Mouse (Mus musculus): Measurements from ENCODE around the gene Aasdhppt. TPM values are rescaled to one million over a fixed set of nuclear protein-coding genes. Genes with fewer than 3 reads are reported as not detected.
A peak's percentile ranks its signal among the peaks of the same experiment; 100 is the strongest.

The Aasdhppt gene
- polyA plus RNA-seq (2012; rRNA removed) (2.7 and 4.2 TPM in 2 replicates), polyA plus RNA-seq (2014; fragmentation: Nextera tagmentation; extraction: Ambion mirVana) (15.9 and 16.9 TPM in 2 replicates)

DNA sequence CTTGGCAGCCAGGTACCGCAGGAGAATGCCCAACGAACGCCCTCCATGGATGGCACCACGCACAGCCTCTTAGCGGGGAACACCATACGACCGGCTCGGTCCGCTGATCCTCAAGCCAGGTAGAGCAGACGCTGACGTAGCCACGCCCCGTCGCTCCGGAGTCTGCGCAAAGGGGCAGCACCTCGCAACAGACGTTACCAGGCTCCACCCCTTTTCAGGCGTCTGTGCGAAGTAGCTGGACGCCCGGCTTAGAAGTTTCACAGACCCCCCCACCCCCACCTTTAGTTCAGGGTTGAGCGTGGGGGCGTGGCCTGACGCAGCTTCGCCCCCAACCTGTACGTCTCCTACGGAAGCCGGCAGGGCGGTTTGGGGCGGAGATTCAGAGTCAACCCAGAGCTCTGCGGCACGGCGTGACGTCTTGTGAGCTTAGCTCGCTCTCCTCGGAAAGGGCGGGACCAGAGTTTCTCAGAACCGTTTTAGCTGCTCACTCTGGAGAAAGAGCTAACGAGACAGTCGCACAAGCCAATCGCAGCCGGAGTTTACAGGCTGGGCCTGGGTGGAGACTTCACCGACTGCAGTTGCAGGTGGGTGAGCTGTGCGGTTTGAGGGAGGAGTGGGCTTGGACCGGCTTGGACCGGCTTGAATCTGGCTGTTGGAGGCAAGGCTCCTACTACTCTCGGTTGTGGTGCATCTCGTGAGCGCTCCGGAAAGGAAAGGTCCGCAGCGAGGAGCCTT lies at the start of gene Aasdhppt, which contains the start of gene Kbtbd3:
TSS of gene Aasdhppt (minus strand) at position 121 of the 735 bp plus-strand sequence.
TSS of gene Kbtbd3 (plus strand) at position 483 of the 735 bp plus-strand sequence.
- WGBS (ENCODE audit: insufficient replicate concordance), result under 1% methylated on average over 53 of the region's 53 CpGs
- ATAC-seq (ENCODE audit: insufficient read depth) (peak; percentile 93), DNase-seq (ENCODE audit: low read depth in 3 of 3, low spot score in 3 of 3) (peak; percentile 99 to 100 (median 99))
- peak within 1 kb of the TSS; percentile 74 to 78 for H3K4me3 ChIP-seq (ENCODE audit: insufficient read depth in 1 of 2, low read depth in 2 of 2, low read length in 2 of 2)
- H3K36me3 ChIP-seq (replicated peaks; ENCODE audit: control insufficient read depth, insufficient read depth, low read depth), result no peaks in the 10 kb centered on the region
- H3K27ac ChIP-seq, result peak within 1 kb of the TSS; percentile 87
- H3K4me2 ChIP-seq (ENCODE audit: low read depth), result peak within 1 kb of the TSS; percentile 91
- TF ChIP-seq CTCF (IDR thresholded peaks at IDR 0.05; ENCODE audit: low read depth) (peak; percentile 27; the same call in 1 of the 2 replicates), EP300 (IDR thresholded peaks at IDR 0.05; ENCODE audit: low read depth) (0 out of 2 replicates have a peak, but pooled peaks have one; percentile 12)
- H3K9me3 ChIP-seq (ENCODE audit: control insufficient read depth, low read length), result no peaks in the 10 kb centered on the region
- H3K9ac ChIP-seq (replicated peaks), result peak within 1 kb of the TSS; percentile 87
- peaks cover 7 to 10% of the 10 kb centered on the region in 2 experiments for H3K4me1 ChIP-seq (replicated peaks; ENCODE audit: control insufficient read depth in 2 of 2, insufficient read depth in 2 of 2, low read length in 1 of 2)
- H3K27me3 ChIP-seq (ENCODE audit: control insufficient read depth, insufficient read depth, low read length), result no peaks in the 10 kb centered on the region

GRCm38 (mm10) chr9:4353163-4353562 lies 43.9 kb upstream of the Aasdhppt start:
- 55% methylated on average over 1 of the region's 1 CpGs for WGBS (ENCODE audit: insufficient replicate concordance)
- Histone ChIP-seq H3K9me3 (ENCODE audit: control insufficient read depth, low read length) (no peaks in the 10 kb centered on the region), H3K4me1 (replicated peaks; ENCODE audit: control insufficient read depth in 2 of 2, insufficient read depth in 2 of 2, low read length in 1 of 2) (no peaks in the 10 kb centered on the region), H3K9ac (replicated peaks) (no peak overlapping the region), H3K27ac (no peak overlapping the region), H3K27me3 (ENCODE audit: control insufficient read depth, insufficient read depth, low read length) (no peaks in the 10 kb centered on the region), H3K4me3 (ENCODE audit: insufficient read depth in 1 of 2, low read depth in 2 of 2, low read length in 2 of 2) (no peak overlapping the region), H3K4me2 (ENCODE audit: low read depth) (no peak overlapping the region), H3K36me3 (replicated peaks; ENCODE audit: control insufficient read depth, insufficient read depth, low read depth) (no peaks in the 10 kb centered on the region)
- ATAC-seq (ENCODE audit: insufficient read depth) (no peak), DNase-seq (ENCODE audit: low read depth in 3 of 3, low spot score in 3 of 3) (no peak)
- TF ChIP-seq EP300 (IDR thresholded peaks at IDR 0.05; ENCODE audit: low read depth), result no peak
- no peak for TF ChIP-seq CTCF (IDR thresholded peaks at IDR 0.05; ENCODE audit: low read depth)

- TF ChIP-seq CTCF (IDR thresholded peaks at IDR 0.05; ENCODE audit: low read depth) (no peak), EP300 (IDR thresholded peaks at IDR 0.05; ENCODE audit: low read depth) (no peak)
- Histone ChIP-seq H3K9ac (replicated peaks) (no peak overlapping the region), H3K36me3 (replicated peaks; ENCODE audit: control insufficient read depth, insufficient read depth, low read depth) (no peaks in the 10 kb centered on the region), H3K27me3 (ENCODE audit: control insufficient read depth, insufficient read depth, low read length) (no peaks in the 10 kb centered on the region), H3K27ac (no peak overlapping the region), H3K9me3 (ENCODE audit: control insufficient read depth, low read length) (no peaks in the 10 kb centered on the region), H3K4me1 (replicated peaks; ENCODE audit: control insufficient read depth in 2 of 2, insufficient read depth in 2 of 2, low read length in 1 of 2) (no peaks in the 10 kb centered on the region), H3K4me2 (ENCODE audit: low read depth) (no peak overlapping the region), H3K4me3 (ENCODE audit: insufficient read depth in 1 of 2, low read depth in 2 of 2, low read length in 2 of 2) (no peak overlapping the region)
- 60% methylated on average over 6 of the region's 6 CpGs for WGBS (ENCODE audit: insufficient replicate concordance)
- DNase-seq (ENCODE audit: low read depth in 3 of 3, low spot score in 3 of 3) (no peak), ATAC-seq (ENCODE audit: insufficient read depth) (no peak)
Measured at GRCm38 (mm10) chr9:4318939-4319721, 9.9 kb upstream of the Aasdhppt start.

GRCm38 (mm10) chr9:4315746-4316145 lies 6.5 kb upstream of the Aasdhppt start:
- Histone ChIP-seq H3K4me3 (ENCODE audit: insufficient read depth in 1 of 2, low read depth in 2 of 2, low read length in 2 of 2) (no peak overlapping the region), H3K9me3 (ENCODE audit: control insufficient read depth, low read length) (no peaks in the 10 kb centered on the region), H3K4me1 (replicated peaks; ENCODE audit: control insufficient read depth in 2 of 2, insufficient read depth in 2 of 2, low read length in 1 of 2) (peaks cover 3% of the 10 kb centered on the region in 2 experiments; a peak in 3 of 4 replicates), H3K27me3 (ENCODE audit: control insufficient read depth, insufficient read depth, low read length) (no peaks in the 10 kb centered on the region), H3K36me3 (replicated peaks; ENCODE audit: control insufficient read depth, insufficient read depth, low read depth) (no peaks in the 10 kb centered on the region), H3K27ac (no peak overlapping the region), H3K9ac (replicated peaks) (no peak overlapping the region), H3K4me2 (ENCODE audit: low read depth) (no peak overlapping the region)
- no peak for ATAC-seq (ENCODE audit: insufficient read depth)
- TF ChIP-seq CTCF (IDR thresholded peaks at IDR 0.05; ENCODE audit: low read depth), result no peak
- TF ChIP-seq EP300 (IDR thresholded peaks at IDR 0.05; ENCODE audit: low read depth), result no peak
- DNase-seq (ENCODE audit: low read depth in 3 of 3, low spot score in 3 of 3), result no peak
- 58% methylated on average over 2 of the region's 2 CpGs for WGBS (ENCODE audit: insufficient replicate concordance)

DNA sequence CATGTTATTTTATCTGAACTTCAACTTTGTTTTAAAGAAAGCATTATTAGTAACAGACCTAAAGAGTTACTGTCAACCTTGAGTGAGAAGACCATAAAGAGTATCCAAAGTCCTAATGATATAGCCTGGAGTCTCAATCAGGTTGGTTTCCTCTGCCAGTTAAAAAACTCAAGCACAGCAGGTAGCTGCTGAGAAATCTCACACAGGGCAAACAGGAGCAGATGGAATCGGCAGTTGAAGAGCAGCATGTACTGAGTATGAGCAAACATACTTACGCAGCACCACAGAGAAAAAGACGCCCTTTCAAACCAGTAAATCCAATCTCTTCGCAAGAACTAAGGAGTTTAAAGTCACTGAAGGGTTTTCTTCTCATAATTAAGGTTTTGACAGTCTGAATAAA lies 4.7 kb upstream of the Aasdhppt start:
- H3K9me3 ChIP-seq (ENCODE audit: control insufficient read depth, low read length), result no peaks in the 10 kb centered on the region
- WGBS (ENCODE audit: insufficient replicate concordance), result 78% methylated on average over 4 of the region's 4 CpGs
- H3K4me3 ChIP-seq (ENCODE audit: insufficient read depth in 1 of 2, low read depth in 2 of 2, low read length in 2 of 2), result no peak overlapping the region

More for the DNA sequence above, 4.7 kb upstream of the Aasdhppt start:
- no peaks in the 10 kb centered on the region for H3K36me3 ChIP-seq (replicated peaks; ENCODE audit: control insufficient read depth, insufficient read depth, low read depth)
- no peak overlapping the region for H3K4me2 ChIP-seq (ENCODE audit: low read depth)
- ATAC-seq (ENCODE audit: insufficient read depth) (no peak), DNase-seq (ENCODE audit: low read depth in 3 of 3, low spot score in 3 of 3) (no peak)
- no peaks in the 10 kb centered on the region for H3K27me3 ChIP-seq (ENCODE audit: control insufficient read depth, insufficient read depth, low read length)
- no peak overlapping the region for H3K9ac ChIP-seq (replicated peaks)
- H3K4me1 ChIP-seq (replicated peaks; ENCODE audit: control insufficient read depth in 2 of 2, insufficient read depth in 2 of 2, low read length in 1 of 2), result peaks cover 3 to 10% of the 10 kb centered on the region in 2 experiments; a peak in 3 of 4 replicates
- H3K27ac ChIP-seq, result no peak overlapping the region
- TF ChIP-seq CTCF (IDR thresholded peaks at IDR 0.05; ENCODE audit: low read depth) (no peak), EP300 (IDR thresholded peaks at IDR 0.05; ENCODE audit: low read depth) (no peak)
